Mouse (Mus musculus) stomach, postnatal 0 days (tissue): ENCODE measurements around the gene Fbxw10. TPM values are rescaled to one million over a fixed set of nuclear protein-coding genes. Genes with fewer than 3 reads are reported as not detected.

Experiments
- ATAC-seq: fragments of 200-750 bp; cut with Nextera tagmentation; 2 replicates; pipeline ENCODE4 v1.8.0; 2017; ENCODE audit not compliant: low FRiP score, low TSS enrichment
- DNase-seq: peaks from one replicate; pipeline ENCODE4 v3.0.0-alpha.2; 2016; ENCODE audit warnings: low spot score
- H3K27ac ChIP-seq: fragments of 300-500 bp; sonication (generic); replicated peaks from 2 replicates; pipeline ENCODE4 v1.5.1; 2014; ENCODE audit warnings: mild to moderate bottlenecking, control low read depth
- H3K27me3 ChIP-seq: fragments of 300-500 bp; sonication (generic); 2 replicates; pipeline ENCODE4 v1.6.1; 2014; ENCODE audit warnings: low read length; ENCODE audit not compliant: control insufficient read depth, insufficient read depth
- H3K36me3 ChIP-seq: fragments of 300-500 bp; sonication (generic); 2 replicates; pipeline ENCODE4 v1.6.1; 2014; ENCODE audit warnings: low read length, mixed read lengths; ENCODE audit not compliant: control insufficient read depth, insufficient read depth
- H3K4me1 ChIP-seq: fragments of 300-500 bp; sonication (generic); replicated peaks from 2 replicates; pipeline ENCODE4 v1.6.1; 2014; ENCODE audit warnings: antibody characterized with exemption; ENCODE audit not compliant: control insufficient read depth, insufficient read depth
- H3K4me2 ChIP-seq: fragments of 300-500 bp; sonication (generic); replicated peaks from 2 replicates; pipeline ENCODE4 v1.6.1; 2014; ENCODE audit warnings: low read depth, mild to moderate bottlenecking, control low read depth, moderate library complexity
- H3K4me3 ChIP-seq: fragments of 300-500 bp; sonication (generic); 2 replicates; pipeline ENCODE4 v1.5.1; 2014; ENCODE audit warnings: low read depth, low read length, control low read depth
- H3K9ac ChIP-seq: fragments of 300-500 bp; sonication (generic); 2 replicates; pipeline ENCODE4 v1.6.1; 2014; ENCODE audit warnings: mild to moderate bottlenecking, low read length, control low read depth, mixed read lengths
- H3K9me3 ChIP-seq: fragments of 300-500 bp; sonication (generic); 2 replicates; pipeline ENCODE4 v1.6.1; 2016; ENCODE audit warnings: low read length; ENCODE audit not compliant: control insufficient read depth
- CTCF ChIP-seq: IDR thresholded peaks from 2 replicates; pipeline ENCODE4 v1.5.1; 2016; ENCODE audit warnings: antibody characterized with exemption, low read depth, mild to moderate bottlenecking, moderate library complexity
- EP300 ChIP-seq: optimal IDR thresholded peaks from 2 replicates; pipeline ENCODE3; 2016; ENCODE audit warnings: antibody characterized with exemption
- WGBS: fragments of 180-500 bp; shearing (Covaris S2); extraction: QIAGEN DNeasy Blood & Tissue Kit; methylation state at CpG from one replicate; pipeline ENCODE4 v1.1.7; 2014; 5-methylcytosine and 5-hydroxymethylcytosine counted together
- polyA plus RNA-seq: library from polyadenylated mRNA; unstranded; fragments of >200 nt; fragmentation: Nextera tagmentation; extraction: Ambion mirVana; gene quantifications from 2 replicates; pipeline ENCODE4 v1.2.1, GENCODE M21; 2015

The Fbxw10 gene
- polyA plus RNA-seq, 1 experiment from 2014 or later = 0.47 TPM

GRCm38 (mm10) chr11:62901699-62902323 lies 54.9 kb downstream of the Fbxw10 start:
- 28% methylated on average over 12 of the region's 12 CpGs for WGBS
- Histone ChIP-seq H3K9me3 (no peaks in the 10 kb centered on the region), H3K4me1 (no peaks in the 10 kb centered on the region), H3K27ac (no peak overlapping the region), H3K36me3 (no peaks in the 10 kb centered on the region), H3K4me2 (no peak overlapping the region), H3K9ac (no peak overlapping the region), H3K4me3 (no peak overlapping the region), H3K27me3 (no peaks in the 10 kb centered on the region)
- DNase-seq = peak; percentile 36
- peak; percentile 64; the same call in 1 of the 2 replicates for ATAC-seq
- TF ChIP-seq CTCF = peak; percentile 96
- TF ChIP-seq EP300 = no peak

DNA sequence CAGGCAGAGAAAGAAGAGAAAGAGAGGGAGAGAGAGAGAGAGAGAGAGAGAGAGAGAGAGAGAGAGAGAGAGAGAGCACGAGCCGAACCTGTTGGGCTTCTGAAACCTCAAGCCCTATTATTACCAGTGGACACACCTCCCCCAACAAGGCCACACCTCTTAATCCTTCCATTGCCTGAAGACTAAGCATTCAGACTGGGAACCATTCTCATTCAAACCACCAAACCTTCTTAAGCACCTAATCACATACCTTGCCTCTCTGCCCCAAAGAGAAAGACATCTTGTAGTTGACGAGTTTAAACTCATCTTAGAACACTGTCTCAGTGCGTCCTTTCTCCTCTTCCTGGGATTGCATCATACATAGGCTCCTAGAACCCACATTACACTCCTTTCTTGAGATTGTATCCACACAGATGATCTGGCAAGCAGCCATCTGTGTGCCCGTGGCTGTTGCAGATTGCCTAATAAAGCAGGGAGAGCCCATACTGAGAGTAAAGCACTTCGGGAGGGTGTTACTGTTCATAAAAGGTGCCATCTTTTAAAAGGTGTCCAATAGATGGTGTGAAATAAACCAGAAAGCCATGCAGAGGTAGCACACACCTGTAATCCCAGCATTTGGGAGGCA lies 57.1 kb downstream of the Fbxw10 start:
- Histone ChIP-seq H3K4me3 (no peak overlapping the region), H3K4me2 (no peak overlapping the region), H3K27me3 (no peaks in the 10 kb centered on the region), H3K27ac (no peak overlapping the region), H3K36me3 (no peaks in the 10 kb centered on the region), H3K9ac (no peak overlapping the region), H3K9me3 (no peaks in the 10 kb centered on the region), H3K4me1 (no peaks in the 10 kb centered on the region)
- DNase-seq (no peak), ATAC-seq (no peak)
- WGBS = 59% methylated on average over 6 of the region's 6 CpGs
- TF ChIP-seq EP300 (no peak), CTCF (no peak)

- no peaks in the 10 kb centered on the region for H3K36me3 ChIP-seq
- no peak overlapping the region for H3K27ac ChIP-seq
- no peaks in the 10 kb centered on the region for H3K27me3 ChIP-seq
- H3K9ac ChIP-seq = no peak overlapping the region
- TF ChIP-seq CTCF (peak; percentile 56), EP300 (no peak)
- no peaks in the 10 kb centered on the region for H3K9me3 ChIP-seq
- ATAC-seq = no peak
- H3K4me3 ChIP-seq = no peak overlapping the region
- H3K4me2 ChIP-seq = no peak overlapping the region
- DNase-seq = no peak
- WGBS = 70% methylated on average over 3 of the region's 3 CpGs
- H3K4me1 ChIP-seq = no peaks in the 10 kb centered on the region
Measured at GRCm38 (mm10) chr11:62909720-62910306, 62.9 kb downstream of the Fbxw10 start.

GRCm38 (mm10) chr11:62911362-62911761 lies 64.5 kb downstream of the Fbxw10 start:
- Histone ChIP-seq H3K36me3 (no peaks in the 10 kb centered on the region), H3K4me3 (no peak overlapping the region), H3K27ac (peak overlapping the region; percentile 77), H3K9ac (no peak overlapping the region), H3K9me3 (no peaks in the 10 kb centered on the region), H3K4me1 (no peaks in the 10 kb centered on the region), H3K27me3 (no peaks in the 10 kb centered on the region), H3K4me2 (0 out of 2 replicates have a peak overlapping the region, but pooled peaks have one; percentile 3)
- no peak for TF ChIP-seq EP300
- TF ChIP-seq CTCF = no peak
- DNase-seq = no peak
- ATAC-seq = no peak; the same call in 1 of the 2 replicates
- 39% methylated on average over 8 of the region's 8 CpGs for WGBS

GRCm38 (mm10) chr11:62913141-62913540 lies 66.3 kb downstream of the Fbxw10 start:
- H3K9ac ChIP-seq = no peak overlapping the region
- no peaks in the 10 kb centered on the region for H3K36me3 ChIP-seq
- H3K27ac ChIP-seq = no peak overlapping the region
- ATAC-seq (no peak), DNase-seq (no peak)
- WGBS = 92% methylated on average over 2 of the region's 2 CpGs
- no peaks in the 10 kb centered on the region for H3K27me3 ChIP-seq
- H3K4me1 ChIP-seq = no peaks in the 10 kb centered on the region
- TF ChIP-seq EP300 = no peak
- no peaks in the 10 kb centered on the region for H3K9me3 ChIP-seq
- H3K4me2 ChIP-seq = no peak overlapping the region
- no peak overlapping the region for H3K4me3 ChIP-seq

- TF ChIP-seq CTCF (peak; percentile 64), EP300 (no peak)
- Histone ChIP-seq H3K4me2 (no peak overlapping the region), H3K4me1 (no peaks in the 10 kb centered on the region), H3K27me3 (no peaks in the 10 kb centered on the region), H3K9ac (no peak overlapping the region), H3K9me3 (no peaks in the 10 kb centered on the region), H3K27ac (no peak overlapping the region), H3K4me3 (no peak overlapping the region), H3K36me3 (no peaks in the 10 kb centered on the region)
- DNase-seq (no peak), ATAC-seq (no peak)
- 62% methylated on average over 6 of the region's 6 CpGs for WGBS
Measured at GRCm38 (mm10) chr11:62914532-62914931, 67.7 kb downstream of the Fbxw10 start.
